Mouse (Mus musculus) hindbrain, embryonic 14.5 days (tissue): ENCODE data around the gene Clca3a1. TPM values are rescaled to one million over a fixed set of nuclear protein-coding genes. Genes with fewer than 3 reads are reported as not detected.
"Not testable (repeated sequence)": the region's sequence is repeated elsewhere in the genome, so short reads cannot be mapped to it uniquely, and the experiment has no call there.

Experiments used
- ATAC-seq: fragments of 200-750 bp; cut with Nextera tagmentation; 2 replicates; pipeline ENCODE4 v1.8.0; 2017; ENCODE audit warnings: moderate number of reproducible peaks, mild to moderate bottlenecking, moderate TSS enrichment, moderate library complexity; ENCODE audit not compliant: low FRiP score
- DNase-seq: peaks from one replicate; pipeline ENCODE4 v3.0.0-alpha.2; 2015; ENCODE audit warnings: low spot score
- H3K27ac ChIP-seq: fragments of 300-500 bp; sonication (generic); 2 replicates; pipeline ENCODE4 v1.5.1; 2014; ENCODE audit warnings: mild to moderate bottlenecking, moderate library complexity
- H3K27me3 ChIP-seq: fragments of 300-500 bp; sonication (generic); 2 replicates; pipeline ENCODE4 v1.6.1; 2014; ENCODE audit warnings: mild to moderate bottlenecking, low read length, mixed read lengths; ENCODE audit not compliant: control insufficient read depth, insufficient read depth
- H3K36me3 ChIP-seq: fragments of 300-500 bp; sonication (generic); replicated peaks from 2 replicates; pipeline ENCODE4 v1.6.1; 2014; ENCODE audit not compliant: control insufficient read depth, insufficient read depth
- H3K4me1 ChIP-seq: fragments of 300-500 bp; sonication (generic); replicated peaks from 2 replicates; pipeline ENCODE4 v1.6.1; 2014; ENCODE audit warnings: antibody characterized with exemption, low read length, mixed read lengths; ENCODE audit not compliant: control insufficient read depth, insufficient read depth
- H3K4me2 ChIP-seq: fragments of 300-500 bp; sonication (generic); replicated peaks from 2 replicates; pipeline ENCODE4 v1.6.1; 2014; ENCODE audit warnings: mild to moderate bottlenecking, moderate library complexity
- H3K4me3 ChIP-seq: fragments of 300-500 bp; sonication (generic); replicated peaks from 2 replicates; pipeline ENCODE4 v1.5.1; 2014; ENCODE audit warnings: mild to moderate bottlenecking, low read length
- H3K9ac ChIP-seq: fragments of 300-500 bp; sonication (generic); 2 replicates; pipeline ENCODE4 v1.6.1; 2014
- H3K9me3 ChIP-seq: fragments of 300-500 bp; sonication (generic); 2 replicates; pipeline ENCODE4 v1.6.1; 2016; ENCODE audit warnings: low read length; ENCODE audit not compliant: control insufficient read depth
- WGBS: fragments of 180-500 bp; shearing (Covaris S2); extraction: QIAGEN DNeasy Blood & Tissue Kit; methylation state at CpG from one replicate; pipeline ENCODE4 v1.1.7; 2014; 5-methylcytosine and 5-hydroxymethylcytosine counted together
- polyA plus RNA-seq: library from polyadenylated mRNA; unstranded; fragments of >200 nt; fragmentation: Nextera tagmentation; extraction: Ambion mirVana; gene quantifications from 2 replicates; pipeline ENCODE4 v1.2.1, GENCODE M21; 2014

Clca3a1 gene
- 0.21 and 0.27 TPM in 2 replicates for polyA plus RNA-seq

GRCm38 (mm10) chr3:144760592-144761309 lies at the start of gene Clca3a1:
TSS of gene Clca3a1 (minus strand) at chr3:144760977.
- DNase-seq (no peak), ATAC-seq (no peak)
- Histone ChIP-seq H3K4me3 (no peak within 1 kb of the TSS), H3K4me1 (no peaks in the 10 kb centered on the region), H3K4me2 (no peak within 1 kb of the TSS), H3K9ac (no peak within 1 kb of the TSS), H3K36me3 (no peaks in the 10 kb centered on the region), H3K9me3 (no peaks in the 10 kb centered on the region), H3K27ac (no peak within 1 kb of the TSS), H3K27me3 (no peaks in the 10 kb centered on the region)
- 85% methylated on average over 9 of the region's 11 CpGs for WGBS

- not testable (repeated sequence) for DNase-seq, H3K9me3 ChIP-seq, H3K9ac ChIP-seq, H3K4me2 ChIP-seq, H3K4me1 ChIP-seq, H3K4me3 ChIP-seq, H3K36me3 ChIP-seq, H3K27me3 ChIP-seq, H3K27ac ChIP-seq
- WGBS = 57% methylated on average over 14 of the region's 17 CpGs
- peak; percentile 34; the same call in 1 of the 2 replicates for ATAC-seq
These were observed 47.6 kb upstream of the Clca3a1 start for GRCm38 (mm10) chr3:144808153-144808925.

- not testable (repeated sequence) for H3K4me2 ChIP-seq, H3K4me1 ChIP-seq, DNase-seq, H3K4me3 ChIP-seq, ATAC-seq, H3K9ac ChIP-seq, H3K27me3 ChIP-seq, H3K36me3 ChIP-seq, H3K9me3 ChIP-seq, H3K27ac ChIP-seq
- 66% methylated on average over 2 of the region's 2 CpGs for WGBS
These were observed 45.8 kb upstream of the Clca3a1 start for GRCm38 (mm10) chr3:144806626-144807025.

- WGBS = 37% methylated on average over 8 of the region's 8 CpGs
- Histone ChIP-seq H3K9ac (no peak overlapping the region), H3K4me2 (no peak overlapping the region), H3K9me3 (no peaks in the 10 kb centered on the region), H3K27ac (no peak overlapping the region), H3K36me3 (no peaks in the 10 kb centered on the region), H3K4me3 (no peak overlapping the region), H3K27me3 (no peaks in the 10 kb centered on the region), H3K4me1 (no peaks in the 10 kb centered on the region)
- ATAC-seq (no peak), DNase-seq (peak; percentile 27)
These were observed 41.1 kb upstream of the Clca3a1 start for GRCm38 (mm10) chr3:144801861-144802260.

- Histone ChIP-seq H3K9ac (no peak overlapping the region), H3K27me3 (no peaks in the 10 kb centered on the region), H3K36me3 (no peaks in the 10 kb centered on the region), H3K9me3 (no peaks in the 10 kb centered on the region), H3K4me1 (no peaks in the 10 kb centered on the region), H3K4me2 (no peak overlapping the region), H3K27ac (no peak overlapping the region), H3K4me3 (no peak overlapping the region)
- DNase-seq (no peak), ATAC-seq (no peak)
- 87% methylated on average over 11 of the region's 11 CpGs for WGBS
These were observed 24.7 kb upstream of the Clca3a1 start for GRCm38 (mm10) chr3:144785181-144786148.

GRCm38 (mm10) chr3:144765161-144765560 lies 4.4 kb upstream of the Clca3a1 start:
- H3K4me1 ChIP-seq = no peaks in the 10 kb centered on the region
- ATAC-seq (no peak), DNase-seq (no peak)
- H3K27me3 ChIP-seq = no peaks in the 10 kb centered on the region
- H3K36me3 ChIP-seq = no peaks in the 10 kb centered on the region
- H3K9me3 ChIP-seq = no peaks in the 10 kb centered on the region
- no peak overlapping the region for H3K4me3 ChIP-seq
- H3K9ac ChIP-seq = no peak overlapping the region
- H3K4me2 ChIP-seq = no peak overlapping the region
- WGBS = 89% methylated on average over 4 of the region's 4 CpGs
- H3K27ac ChIP-seq = no peak overlapping the region

GRCm38 (mm10) chr3:144761454-144761853 lies 677 bp upstream of the Clca3a1 start:
- Histone ChIP-seq H3K9ac (no peak overlapping the region), H3K4me1 (no peaks in the 10 kb centered on the region), H3K9me3 (no peaks in the 10 kb centered on the region), H3K27me3 (no peaks in the 10 kb centered on the region), H3K4me3 (no peak overlapping the region), H3K36me3 (no peaks in the 10 kb centered on the region), H3K4me2 (no peak overlapping the region), H3K27ac (no peak overlapping the region)
- no peak for DNase-seq
- 71% methylated on average over 6 of the region's 6 CpGs for WGBS
- no peak for ATAC-seq

GRCm38 (mm10) chr3:144759719-144760118 lies 1.1 kb downstream of the Clca3a1 start:
- Histone ChIP-seq H3K9ac (no peak overlapping the region), H3K4me1 (no peaks in the 10 kb centered on the region), H3K9me3 (no peaks in the 10 kb centered on the region), H3K4me2 (no peak overlapping the region), H3K4me3 (no peak overlapping the region), H3K27ac (no peak overlapping the region), H3K27me3 (no peaks in the 10 kb centered on the region), H3K36me3 (no peaks in the 10 kb centered on the region)
- WGBS = 92% methylated on average over 3 of the region's 3 CpGs
- DNase-seq (no peak), ATAC-seq (no peak)

GRCm38 (mm10) chr3:144756103-144756502 lies 4.7 kb downstream of the Clca3a1 start:
- not testable (repeated sequence) for H3K9me3 ChIP-seq, H3K9ac ChIP-seq, H3K36me3 ChIP-seq, DNase-seq, ATAC-seq, H3K4me3 ChIP-seq, H3K27me3 ChIP-seq, H3K27ac ChIP-seq, H3K4me1 ChIP-seq, H3K4me2 ChIP-seq
- 90% methylated on average over 8 of the region's 8 CpGs for WGBS
